Comparison of ENCODE assay signal across 16 mouse cellular contexts in the genomic region with DNA sequence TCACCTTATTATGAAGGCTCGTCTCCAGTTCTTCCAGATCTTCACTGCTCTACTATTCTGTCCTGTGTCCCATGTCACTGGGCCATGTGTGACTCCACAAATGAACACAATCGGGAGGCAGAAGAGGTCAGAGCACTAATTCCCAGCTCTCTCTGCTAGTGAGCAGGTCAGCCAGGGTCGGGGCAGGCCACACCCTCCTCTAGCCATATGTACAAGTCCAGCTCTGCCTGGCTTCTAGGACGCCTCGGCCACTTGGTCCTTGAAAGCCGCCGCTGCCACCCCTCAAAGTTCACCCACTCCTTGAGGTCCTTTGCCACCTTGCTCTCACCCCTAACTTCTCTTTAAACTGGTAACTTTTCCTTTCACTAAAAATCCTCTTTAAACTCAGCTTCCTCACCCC.
"Had no signal": no experiment of that assay in that cellular context is flagged by ENCODE, and none has a peak within 500 bp of the region (broad histone marks: within the 10 kb centered on the region; RNA-seq: fewer than 3 reads in every experiment).

No protein-coding gene starts in this region.

- H3K27ac ChIP-seq: lung, embryonic 15.5 days; macrophage; midbrain, embryonic 12.5 days; neural tube, embryonic 12.5 days; stomach, embryonic 15.5 days; stomach, postnatal 0 days had no signal

- H3K4me2 ChIP-seq: lung, embryonic 15.5 days; midbrain, embryonic 12.5 days; neural tube, embryonic 12.5 days; stomach, embryonic 15.5 days had no signal

- H3K9me3 ChIP-seq: lung, embryonic 15.5 days; megakaryocyte, embryonic 14.5 days; midbrain, embryonic 12.5 days; neural tube, embryonic 12.5 days; stomach, embryonic 15.5 days had no signal

- H3K36me3 ChIP-seq: lung, embryonic 15.5 days; midbrain, embryonic 12.5 days; neural tube, embryonic 12.5 days; stomach, embryonic 15.5 days had no signal

- DNase-seq: lung, adult 2 months; lung, postnatal 14 days; lung, postnatal 36 days; midbrain, embryonic 14.5 days; right cerebral cortex, postnatal 14 days; thymus, adult 2 months; thymus, postnatal 25 days; thymus, postnatal 4 days had no signal

- H3K9ac ChIP-seq: lung, embryonic 15.5 days; midbrain, embryonic 12.5 days; neural tube, embryonic 12.5 days; stomach, embryonic 15.5 days had no signal

- H3K4me3 ChIP-seq: lung, embryonic 15.5 days; megakaryocyte, embryonic 14.5 days; midbrain, embryonic 12.5 days; neural tube, embryonic 12.5 days; stomach, embryonic 15.5 days had no signal

- ATAC-seq: lung, postnatal 0 days had no signal

- H3K4me1 ChIP-seq: megakaryocyte, embryonic 14.5 days; stomach, embryonic 15.5 days had no signal

- H3K27me3 ChIP-seq: lung, embryonic 15.5 days; midbrain, embryonic 12.5 days; neural tube, embryonic 12.5 days; stomach, embryonic 15.5 days had no signal
